Mouse (Mus musculus): ENCODE results near the gene F10.

GRCm38 (mm10) chr8:13027615-13028014 lies 9.5 kb upstream of the F10 start:
- no peak for TF ChIP-seq POLR2A (IDR thresholded peaks at IDR 0.05; ENCODE audit: low read depth, low read length)
- TF ChIP-seq CTCF (conservative IDR thresholded peaks at IDR 0.05; ENCODE audit: insufficient read depth, insufficient read length, low read depth, low read length), result no peak
